Mouse (Mus musculus) adrenal gland, adult 2 months (tissue): Measurements from ENCODE around the gene Gm6460. TPM values are rescaled to one million over a fixed set of nuclear protein-coding genes. Genes with fewer than 3 reads are reported as not detected.
"Not testable (repeated sequence)": the region's sequence is repeated elsewhere in the genome, so short reads cannot be mapped to it uniquely, and the experiment has no call there.

Experiments used
- DNase-seq: peaks from one replicate; pipeline ENCODE4 v3.0.0; 2021
- long read RNA-seq: library from polyadenylated mRNA; stranded (forward); transcript quantifications from one replicate; pipeline ENCODE4 v2.0.0, GENCODE M21; 2021
- polyA plus RNA-seq: library from polyadenylated mRNA; depleted of rRNA; stranded (reverse); fragments of >200 nt; gene quantifications from 2 replicates; pipeline ENCODE4 v1.2.3, GENCODE M21; 2012; rRNA removed
- total RNA-seq, 2 experiments: library from RNA; stranded (reverse); gene quantifications; 2 replicates each; pipeline ENCODE4 v1.2.3; 2021

Gene Gm6460
- total RNA-seq (not detected), polyA plus RNA-seq (not detected in 2 replicates)
- long read RNA-seq, result 0 reads

DNA sequence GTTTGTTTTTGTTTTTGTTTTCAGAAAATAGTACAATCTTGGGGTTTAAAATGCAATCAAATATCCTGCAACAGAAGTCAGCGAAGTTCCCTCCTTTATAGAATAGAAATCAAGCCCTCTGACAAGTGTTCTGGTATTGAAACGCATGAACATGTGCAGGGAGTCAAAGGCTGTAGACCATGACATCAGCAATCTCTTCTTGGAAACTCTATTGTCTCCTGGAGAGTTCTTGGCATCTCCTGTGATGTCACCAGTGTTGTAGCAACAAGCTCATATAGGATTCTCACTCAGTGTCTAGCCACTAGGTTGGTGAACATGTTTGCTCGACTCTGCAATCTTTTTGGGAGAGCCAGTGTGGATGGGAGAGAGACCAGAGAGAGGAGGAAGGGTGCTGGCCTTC is at the start of gene Gm6460:
Gene Gm6460 (plus strand): TSS at position 301 of the 400 bp plus-strand sequence.
- not testable (repeated sequence) for DNase-seq

Other genes with a start within 250 kb of the Gm6460 start
- not detected for gene Gm8897, start 178.5 kb upstream of the Gm6460 start, total RNA-seq
- not detected in 2 replicates for gene Gm8897, start 178.5 kb upstream of the Gm6460 start, polyA plus RNA-seq
- not detected for gene Gm8906, start 92.2 kb upstream of the Gm6460 start, total RNA-seq
- gene Gm8906, start 92.2 kb upstream of the Gm6460 start, polyA plus RNA-seq, result not detected in 2 replicates
- not detected for gene Gm8922, start 87.0 kb downstream of the Gm6460 start, total RNA-seq
- not detected in 2 replicates for gene Gm8922, start 87.0 kb downstream of the Gm6460 start, polyA plus RNA-seq
- not detected for gene Gm8926, start 175.6 kb downstream of the Gm6460 start, total RNA-seq
- not detected in 2 replicates for gene Gm8926, start 175.6 kb downstream of the Gm6460 start, polyA plus RNA-seq